17 mouse cellular contexts compared by ENCODE assay signal in the genomic region with DNA sequence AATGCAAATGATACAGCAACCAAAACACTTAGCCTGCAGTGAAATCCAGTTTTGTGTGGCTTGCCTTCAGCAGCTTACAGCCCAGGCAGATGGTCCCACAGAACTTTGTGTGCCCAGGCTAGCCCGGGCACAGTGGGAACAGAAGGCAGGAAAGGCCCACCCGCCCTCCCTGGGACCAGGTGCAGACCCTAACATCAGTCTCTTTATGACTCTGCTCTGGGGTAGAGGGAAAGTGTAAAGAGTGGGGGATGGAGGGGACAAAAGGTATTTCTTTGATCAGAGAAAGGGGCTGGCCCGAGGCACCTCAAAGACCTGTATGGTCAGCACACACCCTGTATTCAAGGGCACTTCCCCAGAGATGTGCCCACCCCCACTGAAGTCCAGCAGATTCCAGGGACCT. TPM values are rescaled to one million over a fixed set of nuclear protein-coding genes. Genes with fewer than 3 reads are reported as not detected.
DNase-seq lines count a peak whose midpoint lies in the region; ATAC-seq and TF ChIP-seq lines count a peak whose summit lies in the region.
"Had no signal": no experiment of that assay in that cellular context is flagged by ENCODE, and none has a peak within 500 bp of the region (broad histone marks: within the 10 kb centered on the region; RNA-seq: fewer than 3 reads in every experiment).

No protein-coding gene starts in this region.

- H3K4me2 ChIP-seq in heart, embryonic 11.5 days = no peak overlapping the region
- H3K4me2 ChIP-seq in kidney, embryonic 14.5 days (replicated peaks; ENCODE audit: low read depth, low read length) = no peak overlapping the region; the same call in 1 of the 2 replicates
- H3K4me2 ChIP-seq in limb, embryonic 11.5 days (ENCODE audit: low read depth, severe bottlenecking) = peak overlapping the region; percentile 22

- H3K4me3 ChIP-seq in heart, embryonic 11.5 days (ENCODE audit: low read depth, low read length) = no peak overlapping the region
- no peak overlapping the region for H3K4me3 ChIP-seq in heart, adult 2 months
- no peak overlapping the region for H3K4me3 ChIP-seq in kidney, embryonic 14.5 days (ENCODE audit: low read length)
- 0 out of 2 replicates have a peak overlapping the region, but pooled peaks have one; percentile 11 for H3K4me3 ChIP-seq in embryonic facial prominence, embryonic 10.5 days
- no peak overlapping the region for H3K4me3 ChIP-seq in limb, embryonic 11.5 days (ENCODE audit: low read depth, low read length)
- H3K4me3 ChIP-seq in left cerebral cortex, adult 2 months = no peak overlapping the region

- no peaks in the 10 kb centered on the region for H3K9me3 ChIP-seq in heart, embryonic 11.5 days (replicated peaks; ENCODE audit: control insufficient read depth, low read length)
- no peaks in the 10 kb centered on the region for H3K9me3 ChIP-seq in kidney, embryonic 14.5 days (ENCODE audit: control insufficient read depth, low read length)
- H3K9me3 ChIP-seq in embryonic facial prominence, embryonic 10.5 days = no peaks in the 10 kb centered on the region
- no peaks in the 10 kb centered on the region for H3K9me3 ChIP-seq in limb, embryonic 11.5 days (ENCODE audit: control insufficient read depth, low read length)

- ATAC-seq in heart, embryonic 11.5 days (replicated peaks; ENCODE audit: insufficient number of reproducible peaks, low FRiP score, low TSS enrichment) = no peak
- 0 out of 2 replicates have a peak, but pooled peaks have one; percentile 20 for ATAC-seq in kidney, embryonic 14.5 days (ENCODE audit: low FRiP score, low TSS enrichment)
- ATAC-seq in limb, embryonic 11.5 days (ENCODE audit: insufficient number of reproducible peaks, low FRiP score, low TSS enrichment, low read depth) = peak; percentile 46; the same call in 1 of the 2 replicates

- TF ChIP-seq CTCF in heart, adult 2 months (IDR thresholded peaks at IDR 0.05) = no peak
- no peak for TF ChIP-seq CTCF in left cerebral cortex, adult 2 months (IDR thresholded peaks at IDR 0.05)

- TF ChIP-seq POLR2A in heart, adult 2 months (IDR thresholded peaks at IDR 0.05; ENCODE audit: insufficient read depth, low read depth, low read length) = no peak

- no peaks in the 10 kb centered on the region for H3K27me3 ChIP-seq in heart, embryonic 11.5 days (ENCODE audit: control insufficient read depth, insufficient read depth, low read length)
- no peaks in the 10 kb centered on the region for H3K27me3 ChIP-seq in heart, adult 2 months (ENCODE audit: control insufficient read depth, insufficient read depth, low read length)
- H3K27me3 ChIP-seq in kidney, embryonic 14.5 days (ENCODE audit: control insufficient read depth, insufficient read depth, low read length) = no peaks in the 10 kb centered on the region
- H3K27me3 ChIP-seq in embryonic facial prominence, embryonic 10.5 days (replicated peaks; ENCODE audit: low read depth, poor library complexity, severe bottlenecking) = no peaks in the 10 kb centered on the region
- H3K27me3 ChIP-seq in limb, embryonic 11.5 days (ENCODE audit: control insufficient read depth, insufficient read depth, low read length) = no peaks in the 10 kb centered on the region; the same call in 1 of the 2 replicates

- H3K79me2 ChIP-seq in heart, adult 2 months (replicated peaks; ENCODE audit: control insufficient read depth, insufficient read depth, low read length) = no peaks in the 10 kb centered on the region

- no peak for DNase-seq in heart, adult 2 months
- DNase-seq in kidney, adult 18-20 months = no peak
- DNase-seq in embryonic facial prominence, embryonic 10.5 days (ENCODE audit: low spot score) = no peak
- DNase-seq in limb, embryonic 11.5 days (ENCODE audit: low spot score) = peak; percentile 50
- DNase-seq in left cerebral cortex, adult 2 months (ENCODE audit: extremely low spot score in 1 of 2, low spot score in 2 of 2) = no peak
- DNase-seq in left cerebral cortex, postnatal 4 days = no peak
- DNase-seq: B cell, adult 2 months; cerebellum, adult 8-10 months; gastrocnemius, postnatal 14 days; liver; right cerebral cortex, postnatal 14 days; thymus, postnatal 36 days had no signal

- TF ChIP-seq EP300 in heart, adult 2 months (IDR thresholded peaks at IDR 0.05; ENCODE audit: insufficient read depth, low read depth, low read length) = no peak

- 49% methylated on average over 3 of the region's 3 CpGs for WGBS in heart, embryonic 11.5 days (ENCODE audit: insufficient replicate concordance)
- 69% methylated on average over 3 of the region's 3 CpGs for WGBS in heart, adult 2 months
- WGBS in kidney, embryonic 14.5 days = 17% methylated on average over 3 of the region's 3 CpGs
- WGBS in embryonic facial prominence, embryonic 10.5 days = 58% methylated on average over 3 of the region's 3 CpGs
- 9% methylated on average over 3 of the region's 3 CpGs for WGBS in limb, embryonic 11.5 days

- intact Hi-C loops in heart, adult 2 months (cut with DNase I) = no loop called here
- intact Hi-C loops in left cerebral cortex, adult 2 months (cut with DNase I) = no loop called here
- intact Hi-C loops in left cerebral cortex, postnatal 4 days (cut with DNase I) = no loop called here

- H3K9ac ChIP-seq in heart, embryonic 11.5 days (ENCODE audit: low read depth, low read length) = no peak overlapping the region
- no peak overlapping the region for H3K9ac ChIP-seq in heart, adult 2 months (ENCODE audit: low read depth, low read length)
- H3K9ac ChIP-seq in kidney, embryonic 14.5 days (ENCODE audit: low read depth, low read length) = no peak overlapping the region
- H3K9ac ChIP-seq in limb, embryonic 11.5 days (ENCODE audit: low read length) = no peak overlapping the region

- H3K27ac ChIP-seq in heart, embryonic 11.5 days (ENCODE audit: low read depth, low read length) = peak overlapping the region; percentile 57; the same call in 1 of the 2 replicates
- H3K27ac ChIP-seq in heart, adult 2 months = no peak overlapping the region
- H3K27ac ChIP-seq in kidney, embryonic 14.5 days (ENCODE audit: low read depth, low read length) = peak overlapping the region; percentile 88
- peak overlapping the region; percentile 55 for H3K27ac ChIP-seq in embryonic facial prominence, embryonic 10.5 days (replicated peaks)
- H3K27ac ChIP-seq in limb, embryonic 11.5 days (replicated peaks; ENCODE audit: low read depth, low read length) = peak overlapping the region; percentile 68
- no peak overlapping the region for H3K27ac ChIP-seq in left cerebral cortex, adult 2 months
- H3K27ac ChIP-seq: macrophage had no signal

- no peaks in the 10 kb centered on the region; the same call in 1 of the 2 replicates for H3K36me3 ChIP-seq in heart, embryonic 11.5 days (ENCODE audit: control insufficient read depth, insufficient read depth, low read length)
- H3K36me3 ChIP-seq in heart, adult 2 months (ENCODE audit: control insufficient read depth, insufficient read depth, low read length) = no peaks in the 10 kb centered on the region
- 0 out of 2 replicates have a peak, but pooled peaks cover 2% of the 10 kb centered on the region for H3K36me3 ChIP-seq in kidney, embryonic 14.5 days (ENCODE audit: control insufficient read depth, insufficient read depth, low read length)
- peaks cover 26% of the 10 kb centered on the region for H3K36me3 ChIP-seq in embryonic facial prominence, embryonic 10.5 days (replicated peaks)
- no peaks in the 10 kb centered on the region for H3K36me3 ChIP-seq in limb, embryonic 11.5 days (ENCODE audit: control insufficient read depth, insufficient read depth, low read length)

- peaks cover 56% of the 10 kb centered on the region for H3K4me1 ChIP-seq in heart, embryonic 11.5 days (ENCODE audit: control insufficient read depth, insufficient read depth, low read length)
- H3K4me1 ChIP-seq in heart, adult 2 months (ENCODE audit: control insufficient read depth, insufficient read depth, low read length) = peaks cover 3% of the 10 kb centered on the region; the same call in 1 of the 2 replicates
- peaks cover 85% of the 10 kb centered on the region for H3K4me1 ChIP-seq in kidney, embryonic 14.5 days (ENCODE audit: control insufficient read depth, insufficient read depth, low read length)
- peaks cover 86% of the 10 kb centered on the region for H3K4me1 ChIP-seq in embryonic facial prominence, embryonic 10.5 days
- peaks cover 71% of the 10 kb centered on the region for H3K4me1 ChIP-seq in limb, embryonic 11.5 days (ENCODE audit: control insufficient read depth, insufficient read depth, low read length)

RNA-seq across cellular contexts. Expression of a gene that starts 16.1 kb away (rescaled TPM):
- 18.8 and 22.8 TPM in 2 replicates for polyA plus RNA-seq in heart, embryonic 11.5 days (2014; fragmentation: Nextera tagmentation; extraction: Ambion mirVana)
- 1 to 10 TPM; 2.6 TPM for total RNA-seq in heart, adult 2 months (2021)
- polyA plus RNA-seq in heart, adult 2 months (2012; rRNA removed) = 2.8 and 3.1 TPM in 2 replicates
- 58.5 and 64.1 TPM in 2 replicates for polyA plus RNA-seq in kidney, embryonic 14.5 days (2014; fragmentation: Nextera tagmentation; extraction: Ambion mirVana)
- 92.5 and 95.1 TPM in 2 replicates for polyA plus RNA-seq in embryonic facial prominence, embryonic 10.5 days (2016; fragmentation: Nextera tagmentation; extraction: Ambion mirVana)
- 50.3 and 60.4 TPM in 2 replicates for polyA plus RNA-seq in limb, embryonic 11.5 days (2014; fragmentation: Nextera tagmentation; extraction: Ambion mirVana)
- 1 to 10 TPM; 8.3 to 9.4 TPM for total RNA-seq in left cerebral cortex, adult 2 months (2021)
- 10 to 100 TPM; 29.8 to 30.6 TPM for total RNA-seq in left cerebral cortex, postnatal 4 days (2021)
- total RNA-seq: monocyte, adult 5-6 weeks; neutrophil, adult 5-6 weeks had no signal

RNA-seq across cellular contexts. Expression of a gene that starts 32.6 kb away (rescaled TPM):
- polyA plus RNA-seq in heart, embryonic 11.5 days (2014; fragmentation: Nextera tagmentation; extraction: Ambion mirVana) = 16.5 and 18.0 TPM in 2 replicates
- 10 to 100 TPM; 23.5 to 25.7 TPM for total RNA-seq in heart, adult 2 months (2021)
- polyA plus RNA-seq in heart, adult 2 months (2012; rRNA removed) = 20.9 and 22.3 TPM in 2 replicates
- polyA plus RNA-seq in kidney, embryonic 14.5 days (2014; fragmentation: Nextera tagmentation; extraction: Ambion mirVana) = 22.0 and 31.5 TPM in 2 replicates
- 29.0 and 32.0 TPM in 2 replicates for polyA plus RNA-seq in embryonic facial prominence, embryonic 10.5 days (2016; fragmentation: Nextera tagmentation; extraction: Ambion mirVana)
- 23.8 and 25.7 TPM in 2 replicates for polyA plus RNA-seq in limb, embryonic 11.5 days (2014; fragmentation: Nextera tagmentation; extraction: Ambion mirVana)
- 10 to 100 TPM; 21.9 to 24.4 TPM for total RNA-seq in left cerebral cortex, adult 2 months (2021)
- total RNA-seq in left cerebral cortex, postnatal 4 days (2021) = 10 to 100 TPM; 18.9 to 20.4 TPM

RNA-seq across cellular contexts. Expression of a gene that starts 32.8 kb away (rescaled TPM):
- polyA plus RNA-seq in heart, embryonic 11.5 days (2014; fragmentation: Nextera tagmentation; extraction: Ambion mirVana) = 110 and 119 TPM in 2 replicates
- total RNA-seq in heart, adult 2 months (2021) = 100 to 1,000 TPM; 112 to 132 TPM
- 71.5 and 87.8 TPM in 2 replicates for polyA plus RNA-seq in heart, adult 2 months (2012; rRNA removed)
- polyA plus RNA-seq in kidney, embryonic 14.5 days (2014; fragmentation: Nextera tagmentation; extraction: Ambion mirVana) = 121 and 141 TPM in 2 replicates
- 124 and 142 TPM in 2 replicates for polyA plus RNA-seq in embryonic facial prominence, embryonic 10.5 days (2016; fragmentation: Nextera tagmentation; extraction: Ambion mirVana)
- polyA plus RNA-seq in limb, embryonic 11.5 days (2014; fragmentation: Nextera tagmentation; extraction: Ambion mirVana) = 106 and 126 TPM in 2 replicates
- total RNA-seq in left cerebral cortex, adult 2 months (2021) = 10 to 100 TPM; 49.1 to 53.2 TPM
- 10 to 100 TPM; 34.3 to 43.6 TPM for total RNA-seq in left cerebral cortex, postnatal 4 days (2021)

RNA-seq across cellular contexts. Expression of a gene that starts 36.9 kb away (rescaled TPM):
- 33.6 and 36.2 TPM in 2 replicates for polyA plus RNA-seq in heart, embryonic 11.5 days (2014; fragmentation: Nextera tagmentation; extraction: Ambion mirVana)
- 10 to 100 TPM; 16.8 to 18.4 TPM for total RNA-seq in heart, adult 2 months (2021)
- 23.4 and 24.7 TPM in 2 replicates for polyA plus RNA-seq in heart, adult 2 months (2012; rRNA removed)
- 40.7 and 42.6 TPM in 2 replicates for polyA plus RNA-seq in kidney, embryonic 14.5 days (2014; fragmentation: Nextera tagmentation; extraction: Ambion mirVana)
- 44.3 and 46.9 TPM in 2 replicates for polyA plus RNA-seq in embryonic facial prominence, embryonic 10.5 days (2016; fragmentation: Nextera tagmentation; extraction: Ambion mirVana)
- polyA plus RNA-seq in limb, embryonic 11.5 days (2014; fragmentation: Nextera tagmentation; extraction: Ambion mirVana) = 34.6 and 36.3 TPM in 2 replicates
- total RNA-seq in left cerebral cortex, adult 2 months (2021) = 10 to 100 TPM; 25.9 to 30.0 TPM
- total RNA-seq in left cerebral cortex, postnatal 4 days (2021) = 10 to 100 TPM; 64.7 to 71.0 TPM

RNA-seq across cellular contexts. Expression of a gene that starts 57.3 kb away (rescaled TPM):
- 14.6 and 15.0 TPM in 2 replicates for polyA plus RNA-seq in heart, embryonic 11.5 days (2014; fragmentation: Nextera tagmentation; extraction: Ambion mirVana)
- 100 to 1,000 TPM in 1 of 2 experiments, 10 to 100 TPM in 1; 91.5 to 106 TPM for total RNA-seq in heart, adult 2 months (2021)
- polyA plus RNA-seq in heart, adult 2 months (2012; rRNA removed) = 223 and 227 TPM in 2 replicates
- 10.3 and 12.8 TPM in 2 replicates for polyA plus RNA-seq in kidney, embryonic 14.5 days (2014; fragmentation: Nextera tagmentation; extraction: Ambion mirVana)
- polyA plus RNA-seq in embryonic facial prominence, embryonic 10.5 days (2016; fragmentation: Nextera tagmentation; extraction: Ambion mirVana) = 5.6 and 7.0 TPM in 2 replicates
- 8.3 and 9.8 TPM in 2 replicates for polyA plus RNA-seq in limb, embryonic 11.5 days (2014; fragmentation: Nextera tagmentation; extraction: Ambion mirVana)
- 10 to 100 TPM; 57.0 to 74.2 TPM for total RNA-seq in left cerebral cortex, adult 2 months (2021)
- total RNA-seq in left cerebral cortex, postnatal 4 days (2021) = 10 to 100 TPM; 55.2 to 58.1 TPM

Comparison
In these comparisons a context has a peak if more than half of its experiments do, and no peak if none do; other contexts are left out.
1. H3K27ac ChIP-seq: peak in heart, embryonic 11.5 days (single experiment), kidney, embryonic 14.5 days (single experiment), embryonic facial prominence, embryonic 10.5 days (single experiment) and limb, embryonic 11.5 days (single experiment); none in heart, adult 2 months (single experiment) and left cerebral cortex, adult 2 months (single experiment).